Mouse (Mus musculus): ENCODE results near the gene Gm21852.
"Not testable (repeated sequence)": the region's sequence is repeated elsewhere in the genome, so short reads cannot be mapped to it uniquely, and the experiment has no call there.

Gene Gm21852

GRCm38 (mm10) chrY:40651896-40652295 is at the start of gene Gm21852:
Gm21852 (minus strand) TSS chrY:40651996.
- DNase-seq (ENCODE audit: low spot score in 2 of 2): not testable (repeated sequence)

All from thymus, postnatal 10 days (tissue).